Comparison of ENCODE assay signal across 9 mouse cellular contexts in genomic region chr5:128599365-128600071, GRCm38 (mm10). TPM values are rescaled to one million over a fixed set of nuclear protein-coding genes. Genes with fewer than 3 reads are reported as not detected.
DNase-seq lines count a peak whose midpoint lies in the region; ATAC-seq and TF ChIP-seq lines count a peak whose summit lies in the region.
"Had no signal": no experiment of that assay in that cellular context is flagged by ENCODE, and none has a peak within 500 bp of the region (broad histone marks: within the 10 kb centered on the region; RNA-seq: fewer than 3 reads in every experiment).

No protein-coding gene starts in this region.

- WGBS in heart, embryonic 13.5 days, result under 1% methylated on average over 28 of the region's 28 CpGs
- WGBS in forebrain, postnatal 0 days, result 5% methylated on average over 28 of the region's 28 CpGs
- under 1% methylated on average over 28 of the region's 28 CpGs for WGBS in midbrain, embryonic 12.5 days

- no peak overlapping the region for H3K27ac ChIP-seq in heart, embryonic 13.5 days (replicated peaks)
- H3K27ac ChIP-seq in forebrain, postnatal 0 days (ENCODE audit: low read depth, low read length), result no peak overlapping the region
- H3K27ac ChIP-seq in midbrain, embryonic 12.5 days (replicated peaks), result peak overlapping the region; percentile 99

- H3K4me3 ChIP-seq in heart, embryonic 13.5 days, result peak overlapping the region; percentile 73
- peak overlapping the region; percentile 32; the same call in 1 of the 2 replicates for H3K4me3 ChIP-seq in G1E (ENCODE audit: low read depth, low read length)
- peak overlapping the region; percentile 43 for H3K4me3 ChIP-seq in forebrain, postnatal 0 days (ENCODE audit: low read depth, low read length)
- peak overlapping the region; percentile 86 for H3K4me3 ChIP-seq in midbrain, embryonic 12.5 days

- no peaks in the 10 kb centered on the region for H3K36me3 ChIP-seq in heart, embryonic 13.5 days
- no peaks in the 10 kb centered on the region for H3K36me3 ChIP-seq in G1E (replicated peaks)
- H3K36me3 ChIP-seq in forebrain, postnatal 0 days (ENCODE audit: insufficient read depth), result no peaks in the 10 kb centered on the region
- peaks cover 6% of the 10 kb centered on the region; the same call in 1 of the 2 replicates for H3K36me3 ChIP-seq in midbrain, embryonic 12.5 days

- peaks cover 38% of the 10 kb centered on the region for H3K4me1 ChIP-seq in heart, embryonic 13.5 days
- H3K4me1 ChIP-seq in G1E (ENCODE audit: insufficient read depth, low read depth, low read length), result no peaks in the 10 kb centered on the region
- H3K4me1 ChIP-seq in forebrain, postnatal 0 days (ENCODE audit: insufficient read depth), result 0 out of 2 replicates have a peak, but pooled peaks cover 3% of the 10 kb centered on the region
- H3K4me1 ChIP-seq in midbrain, embryonic 12.5 days, result peaks cover 83% of the 10 kb centered on the region

- peaks cover 100% of the 10 kb centered on the region for H3K27me3 ChIP-seq in heart, embryonic 13.5 days (replicated peaks)
- no peaks in the 10 kb centered on the region for H3K27me3 ChIP-seq in G1E (ENCODE audit: insufficient read depth, low read length)
- H3K27me3 ChIP-seq in forebrain, postnatal 0 days (ENCODE audit: insufficient read depth, low read length), result peaks cover 80% of the 10 kb centered on the region
- peaks cover 43% of the 10 kb centered on the region for H3K27me3 ChIP-seq in midbrain, embryonic 12.5 days

- TF ChIP-seq CTCF in G1E (IDR thresholded peaks at IDR 0.05; ENCODE audit: low read depth, low read length), result no peak
- TF ChIP-seq CTCF in forebrain, postnatal 0 days (IDR thresholded peaks at IDR 0.05; ENCODE audit: low read depth), result no peak

- DNase-seq in heart, adult 18-20 months, result no peak
- DNase-seq in G1E (ENCODE audit: low spot score), result no peak
- no peak for DNase-seq in forebrain, postnatal 0 days
- DNase-seq in right cerebral cortex, postnatal 14 days, result no peak
- no peak for DNase-seq in left cerebral cortex, adult 11 months (ENCODE audit: low spot score)
- DNase-seq: heart, adult 11 months had no signal

- peak overlapping the region; percentile 94 for H3K4me2 ChIP-seq in heart, embryonic 13.5 days
- H3K4me2 ChIP-seq in forebrain, postnatal 0 days (ENCODE audit: low read depth), result peak overlapping the region; percentile 89
- peak overlapping the region; percentile 79 for H3K4me2 ChIP-seq in midbrain, embryonic 12.5 days (replicated peaks)

- no peaks in the 10 kb centered on the region for H3K9me3 ChIP-seq in heart, embryonic 13.5 days
- H3K9me3 ChIP-seq in G1E (replicated peaks), result peaks cover 74% of the 10 kb centered on the region
- no peaks in the 10 kb centered on the region for H3K9me3 ChIP-seq in forebrain, postnatal 0 days (ENCODE audit: low read length)
- no peaks in the 10 kb centered on the region for H3K9me3 ChIP-seq in midbrain, embryonic 12.5 days

- H3K9ac ChIP-seq in heart, embryonic 13.5 days, result peak overlapping the region; percentile 78; the same call in 1 of the 2 replicates
- H3K9ac ChIP-seq in forebrain, postnatal 0 days, result no peak overlapping the region
- peak overlapping the region; percentile 70 for H3K9ac ChIP-seq in midbrain, embryonic 12.5 days (replicated peaks)

- no peak for ATAC-seq in heart, embryonic 13.5 days (ENCODE audit: extremely low read depth, insufficient number of reproducible peaks, low FRiP score, low TSS enrichment)
- ATAC-seq in G1E (ENCODE audit: extremely low read depth, insufficient number of reproducible peaks, low FRiP score, poor library complexity, severe bottlenecking), result no peak
- no peak for ATAC-seq in forebrain, postnatal 0 days
- 0 out of 2 replicates have a peak, but pooled peaks have one; percentile 7 for ATAC-seq in midbrain, embryonic 12.5 days (ENCODE audit: low FRiP score, low read depth)
- ATAC-seq in erythroid progenitor cell, adult 5-6 weeks (replicated peaks; ENCODE audit: low FRiP score, poor library complexity, severe bottlenecking), result no peak

RNA-seq across cellular contexts. Expression of gene Fzd10, which starts 1.1 kb away (rescaled TPM):
- 0.36 and 0.39 TPM in 2 replicates for polyA plus RNA-seq in heart, embryonic 13.5 days (2015; fragmentation: Nextera tagmentation; extraction: Ambion mirVana)
- total RNA-seq in heart, adult 18-20 months (2021), result under 1 TPM in 1 of 2 experiments, not detected in 1; 0.23 TPM
- total RNA-seq in G1E (2014; fragmentation: Nextera tagmentation) (not detected in 2 replicates), G1E (2017) (0.11 TPM in 1 of 2 replicates, not detected in the other)
- polyA plus RNA-seq in G1E (2012), result not detected in 2 replicates
- total RNA-seq in forebrain, postnatal 0 days (2014; rRNA removed), result 4.8 and 9.2 TPM in 2 replicates
- polyA plus RNA-seq in forebrain, postnatal 0 days (2015; fragmentation: Nextera tagmentation; extraction: Ambion mirVana), result 1.1 and 2.2 TPM in 2 replicates
- polyA plus RNA-seq in midbrain, embryonic 12.5 days (2016; fragmentation: Nextera tagmentation; extraction: Ambion mirVana), result 31.7 and 33.5 TPM in 2 replicates
- not detected in 2 replicates for total RNA-seq in erythroid progenitor cell, adult 5-6 weeks (2015; ENCODE audit: low replicate concordance)
- total RNA-seq in erythroid progenitor cell, adult 5-6 weeks (2017; ENCODE audit: low replicate concordance), result not detected in 2 replicates

Comparison
In these comparisons a context has a peak if more than half of its experiments do, and no peak if none do; other contexts are left out.
1. H3K4me3 ChIP-seq: peak in every context shown above with its lines; median percentile 86 in midbrain, embryonic 12.5 days; 73 in heart, embryonic 13.5 days; 43 in forebrain, postnatal 0 days; 32 in G1E.